11 mouse cellular contexts compared by ENCODE assay signal in genomic region chr3:98495055-98495454, GRCm38 (mm10). TPM values are rescaled to one million over a fixed set of nuclear protein-coding genes. Genes with fewer than 3 reads are reported as not detected.
"Had no signal": no experiment of that assay in that cellular context is flagged by ENCODE, and none has a peak within 500 bp of the region (broad histone marks: within the 10 kb centered on the region; RNA-seq: fewer than 3 reads in every experiment).

No protein-coding gene starts in this region.

RNA-seq across cellular contexts. Expression of gene Hsd3b4, which starts 15.3 kb away (rescaled TPM):
- polyA plus RNA-seq: neural tube, embryonic 14.5 days; neural tube, embryonic 15.5 days; small intestine, adult 2 months; spleen, adult 2 months; stomach, embryonic 14.5 days; stomach, embryonic 15.5 days; stomach, embryonic 16.5 days; stomach, postnatal 0 days; thymus, postnatal 0 days; urinary bladder, adult 2 months had no signal

RNA-seq across cellular contexts. Expression of gene Gm4450, which starts 38.1 kb away (rescaled TPM):
- polyA plus RNA-seq: neural tube, embryonic 15.5 days; small intestine, adult 2 months; stomach, embryonic 14.5 days; stomach, embryonic 15.5 days; stomach, postnatal 0 days; thymus, adult 2 months; thymus, postnatal 0 days; urinary bladder, adult 2 months had no signal
